Mouse (Mus musculus) T-helper 1 cell (primary cell): Measurements from ENCODE around the gene 4930507D05Rik.
"Not testable (repeated sequence)": the region's sequence is repeated elsewhere in the genome, so short reads cannot be mapped to it uniquely, and the experiment has no call there.

Experiments used
- in situ Hi-C: fragments of 300-600 bp; cut with MboI, MseI; formaldehyde crosslinking; loops from one replicate; pipeline ENCODE4 v1.15.1; 2025; ENCODE audit warnings: high pct_unique_total_duplicates

4930507D05Rik gene

DNA sequence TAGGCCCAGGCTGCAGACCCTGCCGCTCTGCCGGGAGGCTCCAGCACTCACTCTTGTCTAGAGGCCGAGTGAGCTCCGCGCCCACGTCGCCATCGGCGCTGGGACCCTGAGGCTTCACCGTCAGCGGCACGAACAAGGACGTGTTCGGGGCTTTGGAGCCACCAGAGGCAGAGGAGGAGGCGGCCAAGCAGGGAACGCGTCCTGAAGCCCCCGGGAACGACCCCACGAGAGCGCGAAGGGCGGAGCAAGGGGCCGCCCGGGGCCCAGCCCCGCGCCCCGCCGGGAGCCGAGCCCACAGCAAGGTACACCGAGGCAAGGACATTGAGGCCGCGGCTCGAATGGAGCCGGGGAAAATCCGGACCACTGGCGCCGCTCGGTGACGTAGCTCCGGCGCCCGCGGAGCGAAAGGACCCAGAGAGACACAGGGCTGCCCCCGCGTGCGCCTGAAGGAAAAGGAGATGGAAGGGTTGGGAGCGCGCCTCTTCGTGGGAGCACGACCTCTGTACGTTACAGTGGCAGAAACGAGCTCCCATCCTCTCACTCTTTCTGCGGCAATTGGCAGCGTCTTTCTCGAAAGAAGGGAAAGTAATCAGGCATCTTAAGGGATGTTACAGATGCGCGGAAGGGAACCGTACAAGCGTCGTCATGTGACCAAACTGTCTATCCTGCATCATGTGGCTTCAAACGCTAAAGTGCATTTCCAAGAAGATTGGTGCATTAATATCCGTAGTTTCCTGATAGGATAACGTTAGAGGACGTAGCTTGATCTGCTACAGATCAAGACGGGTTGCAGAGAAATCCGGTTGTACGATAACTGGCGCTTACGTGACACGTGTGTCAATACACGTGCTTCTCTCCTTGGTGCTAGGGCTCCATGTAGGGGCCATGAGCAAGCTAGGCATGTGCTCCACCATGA, at the start of gene 4930507D05Rik, which contains the start of gene Supv3l1:
Gene 4930507D05Rik (plus strand): TSS at position 126 of the 916 bp plus-strand sequence.
Gene Supv3l1 (minus strand): TSS at position 375 of the 916 bp plus-strand sequence.
- in situ Hi-C loops, result no loop called here

DNA sequence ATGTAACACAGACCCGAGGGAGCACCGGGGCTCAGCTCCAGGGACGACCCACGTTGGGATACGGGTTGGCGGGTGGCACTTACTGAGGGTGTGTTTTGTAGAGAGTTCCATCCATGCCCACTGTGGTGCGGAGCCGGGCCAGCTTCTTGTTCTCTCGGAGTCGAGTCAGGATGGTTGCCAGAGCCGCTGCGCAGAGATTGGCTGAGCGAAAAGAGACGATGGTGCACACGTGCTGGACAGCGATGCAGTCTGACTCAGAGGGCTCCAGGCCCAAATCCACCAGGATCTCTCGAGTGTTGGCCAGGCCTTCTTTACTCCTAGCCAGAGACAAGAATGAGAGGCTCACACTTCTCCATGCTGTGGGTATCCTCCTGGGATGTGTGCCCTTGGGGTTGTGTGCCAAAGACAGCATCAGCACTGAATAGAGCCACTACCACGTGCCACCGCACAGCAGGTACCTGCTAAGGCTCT, 47.6 kb upstream of the 4930507D05Rik start:
- in situ Hi-C loops, result no loop called here

DNA sequence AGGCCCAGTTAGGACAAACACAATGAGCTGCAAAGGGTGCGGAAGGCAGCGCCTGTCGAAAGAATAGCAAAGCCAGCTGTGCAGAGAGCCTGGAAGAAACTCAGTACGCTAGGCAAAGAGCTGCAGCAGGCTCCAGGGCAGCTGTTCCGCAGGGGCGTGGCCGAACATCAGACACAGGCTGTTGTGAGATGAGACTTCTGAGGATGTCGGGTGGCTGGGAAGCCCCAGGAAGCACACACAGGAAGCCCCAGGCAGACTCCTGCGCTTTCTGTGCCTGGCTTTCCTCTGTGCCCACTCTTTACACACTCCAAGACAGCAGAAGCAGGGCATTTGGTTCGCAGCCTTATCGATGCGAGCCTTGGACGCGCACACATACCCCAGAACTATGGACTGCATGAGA, 44.4 kb upstream of the 4930507D05Rik start:
- in situ Hi-C loops, result no loop called here

DNA sequence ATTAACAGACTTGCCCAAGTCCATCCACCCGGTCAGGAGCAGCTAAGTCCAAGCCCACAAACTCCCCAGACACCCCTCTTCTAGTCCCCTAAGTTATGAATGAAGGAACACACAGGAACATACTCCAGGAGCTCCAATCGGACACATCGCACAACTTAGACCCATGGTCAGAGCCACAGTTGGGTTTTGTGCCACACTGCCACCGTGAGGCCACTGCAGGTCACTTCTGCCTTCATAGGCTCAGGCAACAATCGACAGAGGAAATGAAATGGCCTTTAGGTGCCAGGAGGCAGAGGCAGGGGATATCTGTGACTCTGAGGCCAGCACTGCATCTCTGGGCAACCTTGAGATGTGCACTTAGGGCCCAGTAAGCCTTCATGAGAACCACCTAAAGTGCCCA, 38.3 kb upstream of the 4930507D05Rik start:
- in situ Hi-C loops, result no loop called here

DNA sequence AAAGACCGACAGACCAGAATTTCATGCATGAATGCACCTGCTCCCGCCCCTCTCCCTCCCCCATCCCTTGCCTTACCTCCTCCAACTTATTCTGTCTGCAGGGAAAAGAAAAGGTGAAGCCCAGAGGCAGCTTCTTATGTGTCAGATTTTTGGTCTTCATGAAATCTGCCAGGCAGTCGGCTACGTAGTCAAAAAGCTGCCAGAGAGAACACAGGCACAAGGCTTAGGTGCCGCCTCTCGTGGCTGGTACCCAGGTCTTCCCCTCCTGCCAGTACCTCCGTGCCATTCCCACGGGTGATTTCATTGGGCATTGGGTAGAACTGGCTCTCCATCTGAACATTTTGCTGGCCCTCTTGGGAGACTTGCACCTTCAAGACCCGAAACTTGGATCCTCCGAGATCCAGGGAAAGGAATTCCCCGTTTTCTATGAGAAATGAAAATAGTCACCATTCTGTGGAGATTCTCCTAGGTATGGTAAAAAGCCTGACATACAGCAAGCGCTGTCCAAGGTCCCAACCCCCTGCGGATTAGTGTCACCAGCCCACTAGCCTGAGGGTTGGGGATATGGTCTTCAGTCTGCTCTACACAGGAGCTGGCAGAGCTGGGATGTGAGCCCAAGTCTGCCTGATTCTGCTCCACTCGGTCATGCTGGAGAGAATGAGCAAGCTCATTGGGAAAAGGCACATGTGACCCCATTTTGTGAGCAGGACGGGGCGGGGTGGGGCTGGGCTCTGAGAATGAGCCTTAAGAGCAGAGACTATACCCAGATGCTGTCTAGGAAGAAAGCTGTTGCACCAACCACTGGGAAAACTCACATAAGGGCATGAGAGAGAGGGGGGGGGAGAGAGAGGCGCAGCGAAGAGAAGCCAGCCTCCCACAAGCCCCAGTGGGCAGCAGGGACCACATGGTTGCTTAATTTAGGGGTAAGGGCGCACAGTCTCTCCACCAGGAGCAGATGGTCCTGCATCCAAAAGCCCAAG, 37.6 kb upstream of the 4930507D05Rik start:
- in situ Hi-C loops, result no loop called here

DNA sequence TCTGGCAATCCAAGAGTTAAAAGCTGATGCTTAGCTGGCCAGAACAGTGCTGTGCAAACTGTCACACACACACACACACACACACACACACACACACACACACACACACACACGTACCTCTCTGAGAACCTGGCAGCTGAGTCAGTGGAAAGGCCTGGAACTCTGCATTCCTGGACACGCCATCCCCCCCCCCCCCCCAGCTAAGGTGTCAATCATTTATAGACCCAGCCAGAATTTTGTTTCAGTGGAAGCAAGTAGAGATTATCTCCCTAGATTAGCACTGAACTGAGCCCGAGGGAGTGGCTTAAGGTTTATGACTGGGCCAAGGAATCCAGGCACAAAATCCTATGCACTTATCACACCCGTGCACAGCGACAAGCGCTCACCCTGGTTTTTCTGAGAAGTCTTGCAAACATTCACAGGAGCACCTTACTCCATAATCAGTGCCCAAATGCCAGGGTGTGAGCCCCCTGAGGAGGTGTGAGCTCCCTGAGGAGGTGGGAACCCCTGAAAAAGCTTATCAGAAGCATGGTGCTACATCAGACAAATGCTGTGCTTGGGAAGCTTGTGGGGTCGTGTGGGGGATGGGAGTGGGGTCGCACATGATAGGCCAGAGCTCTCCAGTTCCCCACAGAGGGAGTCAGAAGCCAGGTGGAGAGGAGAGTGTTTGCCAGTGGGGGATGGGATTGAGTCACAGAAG, 36.2 kb upstream of the 4930507D05Rik start:
- in situ Hi-C loops, result no loop called here

DNA sequence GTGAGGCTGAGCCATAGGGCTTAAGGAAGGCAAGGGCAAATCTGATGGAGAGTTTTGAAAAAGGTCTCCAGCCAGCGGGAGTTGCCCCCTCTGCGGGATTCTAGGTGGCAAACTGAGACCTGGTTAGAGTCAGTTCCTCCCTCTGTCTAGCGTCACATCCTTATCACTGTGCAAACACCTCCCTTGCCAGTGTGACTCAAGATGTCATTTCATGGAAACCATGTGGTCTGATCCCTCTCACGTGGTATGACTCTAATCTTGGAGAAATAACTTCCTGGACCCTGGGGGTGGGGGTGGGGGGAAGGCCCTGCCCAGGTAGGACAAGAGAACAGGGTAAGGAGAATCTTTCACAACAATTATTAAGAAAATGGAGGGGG, 35.7 kb upstream of the 4930507D05Rik start:
- in situ Hi-C loops, result no loop called here

DNA sequence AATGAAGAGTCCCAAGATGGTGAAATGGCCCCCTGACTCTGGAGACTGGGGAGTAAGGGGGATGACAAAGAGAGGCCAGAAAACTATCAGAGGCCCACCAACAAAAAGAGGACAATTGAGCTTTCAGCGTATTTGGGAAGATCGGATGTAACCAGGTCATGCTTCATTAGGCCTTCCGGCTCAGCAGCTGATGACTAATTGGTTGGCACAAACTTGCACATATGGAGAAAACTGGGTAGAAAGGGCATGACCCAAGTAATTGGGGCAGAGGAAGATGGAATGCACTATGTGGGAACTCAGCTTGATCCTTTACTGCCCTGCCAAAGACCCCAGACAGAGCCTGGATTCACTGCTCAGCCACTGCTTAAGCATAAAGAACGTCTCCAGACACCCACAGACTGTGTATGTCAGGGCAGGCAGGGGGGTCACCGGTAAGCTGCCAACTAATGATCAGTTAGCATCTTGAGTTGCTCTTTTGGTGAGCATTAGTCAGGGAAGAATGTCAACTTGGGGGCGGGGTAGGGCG, 30.4 kb upstream of the 4930507D05Rik start:
- in situ Hi-C loops, result loop anchor here (5.0 kb wide), 1 partner anchor 147 kb away; no protein-coding TSS in a partner anchor

DNA sequence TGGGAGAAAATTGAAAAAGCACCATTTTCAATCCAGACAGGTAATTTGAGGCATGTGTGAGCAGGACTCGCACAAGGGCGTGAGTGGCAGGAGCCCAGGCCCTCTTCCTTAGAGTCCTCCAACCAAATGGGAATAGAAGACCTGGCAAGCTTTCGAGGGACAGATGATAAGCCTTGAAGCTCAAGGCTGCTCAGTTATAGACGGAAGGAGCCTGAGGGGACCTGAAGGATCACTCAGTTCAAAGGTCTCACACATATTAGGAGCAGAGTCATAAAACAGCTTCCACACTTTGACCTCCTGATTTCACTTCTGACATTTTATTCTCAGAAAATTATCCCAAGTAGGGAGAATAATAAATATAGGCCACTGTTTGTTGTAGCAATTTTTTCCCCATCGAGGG, 29.9 kb upstream of the 4930507D05Rik start:
- in situ Hi-C loops, result loop anchor here (5.0 kb wide), 1 partner anchor 147 kb away; no protein-coding TSS in a partner anchor

DNA sequence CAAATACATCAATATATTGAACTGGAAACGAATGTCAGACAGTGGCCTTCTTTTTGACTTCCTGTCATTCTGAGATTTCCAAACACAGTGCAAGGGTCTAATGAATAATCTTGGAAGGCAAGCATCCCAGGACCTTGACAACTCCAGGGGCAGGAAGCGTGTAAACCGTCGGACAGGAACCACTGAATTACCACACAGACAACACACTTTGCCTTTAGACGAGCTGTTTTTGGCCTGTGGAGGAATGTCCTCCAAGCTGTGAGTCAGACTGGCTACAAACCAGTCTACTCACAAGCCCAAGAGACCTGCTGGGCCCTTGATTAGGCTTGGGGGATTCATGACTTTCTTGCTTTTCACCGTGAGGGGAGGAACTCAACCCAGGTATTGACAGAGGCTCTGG, 28.9 kb upstream of the 4930507D05Rik start:
- in situ Hi-C loops, result no loop called here

DNA sequence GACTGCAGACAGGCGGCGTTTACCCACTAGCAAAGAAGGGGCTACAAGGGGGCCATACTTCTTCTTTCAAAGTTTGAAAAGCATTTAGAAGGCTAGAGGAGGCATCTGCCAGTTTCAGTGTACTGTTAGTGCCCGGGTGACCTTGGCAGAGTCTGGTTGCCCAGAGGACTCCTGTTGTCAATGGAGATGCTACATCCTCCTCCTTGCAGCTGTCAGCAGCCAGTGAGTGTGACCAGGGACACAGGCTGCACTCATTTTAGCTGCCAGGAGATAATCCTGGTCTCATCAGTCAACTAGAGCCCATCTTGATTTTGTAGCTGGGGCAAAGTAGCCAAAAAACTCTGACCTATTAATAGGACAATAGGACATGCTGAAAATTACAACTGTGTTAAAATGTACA, 28.2 kb upstream of the 4930507D05Rik start:
- in situ Hi-C loops, result no loop called here

DNA sequence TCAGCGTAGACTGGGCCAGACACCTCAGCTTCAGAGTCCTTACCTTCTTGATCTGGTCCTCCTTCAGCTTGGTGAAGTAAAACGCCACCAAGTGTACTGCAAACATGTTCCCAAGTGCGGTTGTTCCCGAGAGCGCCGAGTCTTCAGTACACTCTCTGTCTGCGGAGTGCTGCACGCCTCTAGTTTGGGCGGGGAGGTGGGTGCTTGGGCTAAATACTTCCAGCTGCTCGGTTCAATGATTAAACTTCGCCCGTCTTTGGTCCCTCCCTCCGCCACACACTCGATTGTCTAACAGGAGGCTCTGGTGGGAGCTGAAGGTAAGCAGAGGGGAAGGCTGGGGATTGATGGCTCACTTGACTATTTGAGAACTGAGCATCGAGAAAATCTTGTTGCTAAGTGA, 27.0 kb upstream of the 4930507D05Rik start, which contains the start of gene Hkdc1:
Gene Hkdc1 (minus strand): TSS at position 237 of the 400 bp plus-strand sequence.
- in situ Hi-C loops, result no loop called here

DNA sequence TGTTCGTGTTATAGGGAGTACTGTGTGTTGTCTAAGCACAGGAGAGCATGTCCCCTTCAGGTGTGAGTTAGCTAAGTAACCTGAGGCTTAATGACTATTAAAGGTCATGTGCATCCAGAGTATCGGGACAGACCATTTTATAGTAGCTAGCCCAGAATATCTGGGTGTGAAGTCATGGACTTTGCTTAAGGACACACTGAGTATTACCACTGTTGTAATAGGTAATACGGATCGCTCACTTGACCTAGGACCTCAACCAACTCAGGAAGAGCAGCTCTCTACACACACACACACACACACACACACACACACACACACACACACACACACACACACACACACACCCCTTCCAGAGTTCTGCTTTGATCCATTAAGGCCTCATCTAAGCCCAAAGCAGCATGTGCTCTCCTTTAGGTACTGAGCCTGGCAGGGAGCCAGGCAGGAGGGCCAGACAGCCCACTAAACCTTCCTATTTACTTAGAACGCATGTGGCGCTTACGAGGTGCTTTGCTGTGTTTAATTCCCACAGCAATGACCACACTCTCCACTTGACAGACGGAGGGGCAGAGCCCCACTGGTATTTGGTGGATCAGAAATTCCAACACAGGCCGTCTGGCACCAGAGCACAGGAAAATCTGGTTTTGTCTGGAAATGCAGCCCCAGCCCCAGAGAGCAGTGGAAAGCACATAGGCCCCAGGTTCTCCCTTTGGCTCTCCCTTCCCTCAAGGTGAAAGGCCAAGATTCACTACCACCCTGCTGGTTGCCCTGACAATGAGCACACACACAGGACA, 24.0 kb upstream of the 4930507D05Rik start:
- in situ Hi-C loops, result loop anchor here (5.0 kb wide), 1 partner anchor 73 kb away; no protein-coding TSS in a partner anchor

DNA sequence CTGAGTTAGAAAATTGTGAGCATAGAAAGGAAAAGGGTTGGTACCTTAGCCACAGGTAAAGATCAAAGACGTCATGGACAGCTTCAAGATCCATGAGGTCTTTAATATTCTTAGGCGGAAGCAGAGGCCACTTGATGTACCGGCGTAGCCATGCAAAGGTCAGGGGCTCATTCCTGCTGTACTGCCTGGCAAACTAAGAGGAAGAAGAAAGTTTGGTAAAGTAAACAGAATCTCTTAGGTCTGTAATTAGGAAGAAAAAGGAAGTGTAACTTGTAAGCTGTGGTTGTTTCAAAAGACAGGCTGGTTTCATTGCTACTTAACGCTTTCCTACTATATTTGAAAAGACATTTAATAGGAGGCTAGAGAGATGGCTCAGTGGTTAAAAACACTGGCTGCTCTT, 18.9 kb upstream of the 4930507D05Rik start:
- in situ Hi-C loops, result no loop called here

DNA sequence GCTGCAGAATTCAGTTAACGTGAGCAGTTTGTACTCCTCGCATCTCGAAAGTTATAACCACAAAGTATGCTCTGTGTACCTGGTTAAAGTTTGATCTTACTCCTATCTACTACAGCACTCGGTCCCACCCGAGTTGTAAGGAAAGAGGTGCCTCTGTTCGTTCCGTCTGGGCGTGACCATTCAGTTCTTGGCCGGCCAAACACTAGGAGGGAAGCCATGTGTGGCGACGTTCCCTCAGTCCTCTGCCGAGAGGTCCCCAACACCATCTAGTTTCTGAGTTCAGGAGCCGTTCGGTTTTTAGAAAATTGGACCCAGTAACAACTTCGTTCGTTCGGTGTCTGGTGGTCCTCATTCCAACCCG, 971 bp downstream of the 4930507D05Rik start:
- in situ Hi-C loops, result no loop called here

DNA sequence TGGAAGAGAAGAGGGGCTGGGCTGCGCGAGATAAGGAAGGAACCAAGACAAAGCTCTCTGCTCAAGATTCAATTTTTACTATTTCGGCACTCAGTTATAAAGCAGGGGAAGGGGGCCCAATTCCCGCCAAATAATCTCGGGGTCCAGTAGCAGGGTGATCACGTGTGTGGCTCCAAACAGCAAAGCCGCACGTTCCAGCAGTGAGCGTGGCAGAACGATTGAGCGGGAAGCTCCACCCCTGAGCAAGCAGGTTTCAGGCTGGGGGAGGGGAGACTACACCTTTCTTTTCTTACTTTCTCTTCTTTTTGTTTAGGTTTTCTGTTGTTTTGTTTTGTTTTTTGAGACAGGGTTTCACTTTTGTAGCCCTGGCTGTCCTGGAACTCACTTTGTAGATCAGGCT, 2.7 kb downstream of the 4930507D05Rik start:
- in situ Hi-C loops, result not testable (repeated sequence)

DNA sequence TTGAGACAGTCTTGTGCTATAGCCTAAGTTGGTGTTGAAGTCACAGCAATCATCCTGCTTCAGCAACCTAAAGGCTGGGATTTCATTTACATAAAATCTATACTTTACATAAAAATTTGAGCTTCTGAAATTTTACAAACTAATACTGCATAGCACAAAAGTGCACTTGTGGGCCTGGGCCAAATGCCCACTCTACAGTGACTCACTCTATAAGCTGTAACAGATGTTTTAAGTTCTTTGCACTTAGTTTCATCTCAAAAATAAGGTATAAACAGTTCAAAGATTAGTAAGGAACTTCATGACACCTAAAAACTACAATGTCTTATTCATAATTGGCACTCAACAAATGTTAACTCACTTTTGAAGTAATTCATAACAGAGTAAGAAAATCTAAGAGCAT, 12.0 kb downstream of the 4930507D05Rik start:
- in situ Hi-C loops, result no loop called here

DNA sequence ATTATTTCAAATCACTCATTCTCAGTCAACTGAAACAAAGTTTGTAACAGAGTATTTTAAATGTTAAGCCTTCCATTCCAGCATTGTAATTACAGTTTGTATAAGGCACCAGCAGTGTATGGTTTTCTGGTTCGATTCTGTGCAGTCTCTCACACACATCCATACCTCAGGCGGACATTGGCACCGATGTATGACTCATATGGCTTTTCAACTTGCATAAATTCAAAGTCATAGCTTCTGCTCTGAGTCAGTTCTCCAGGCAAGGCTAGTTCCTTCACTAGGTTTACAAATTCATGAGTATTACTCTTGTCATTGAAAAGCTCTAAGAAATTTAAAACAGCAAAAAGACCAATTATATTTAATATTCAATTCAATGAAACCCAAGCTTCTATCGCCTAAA, 20.4 kb downstream of the 4930507D05Rik start:
- in situ Hi-C loops, result no loop called here

DNA sequence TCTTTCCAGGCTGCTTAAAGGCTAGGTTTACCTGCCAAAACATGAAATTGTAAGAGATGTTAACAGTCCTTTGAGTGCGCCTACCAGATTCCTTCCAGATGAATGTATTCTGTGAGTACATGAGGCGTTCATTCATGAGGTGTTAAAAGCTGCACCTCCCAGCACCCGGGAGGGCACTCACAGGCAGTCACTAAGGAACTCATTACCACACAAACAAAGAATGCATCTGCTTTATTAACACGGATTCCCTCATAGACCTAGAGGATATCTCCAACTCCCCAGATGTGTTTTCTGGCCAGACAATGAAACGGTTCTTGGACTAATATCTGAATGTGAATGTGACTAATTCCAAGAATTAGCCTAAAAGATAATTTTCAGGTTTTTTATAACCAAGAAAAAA, 21.8 kb downstream of the 4930507D05Rik start:
- in situ Hi-C loops, result no loop called here

DNA sequence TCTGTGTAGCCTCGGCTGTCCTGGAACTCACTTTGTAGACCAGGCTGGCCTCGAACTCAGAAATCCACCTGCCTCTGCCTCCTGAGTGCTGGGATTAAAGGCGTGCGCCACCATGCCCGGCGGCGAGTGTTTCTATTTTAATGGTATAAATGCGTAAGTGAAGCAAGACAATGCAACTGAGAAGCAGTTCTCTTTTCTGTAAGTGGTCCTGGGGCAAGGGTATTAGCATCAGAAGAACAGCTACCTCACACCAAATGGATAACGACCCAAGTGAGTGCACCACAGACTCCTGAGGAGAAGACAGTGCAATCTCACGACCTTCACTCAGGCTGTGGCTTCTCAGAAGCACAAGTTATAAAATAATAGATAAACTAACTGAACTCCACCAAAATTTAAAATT, 25.7 kb downstream of the 4930507D05Rik start:
- in situ Hi-C loops, result loop anchor here (25.0 kb wide), 1 partner anchor 788 kb away; the partner anchor contains the start of genes Sar1a and Tysnd1
